Mouse (Mus musculus) fat pad, adult 2 months (tissue): ENCODE results near the gene Cdca4.

Experiments used
- DNase-seq: peaks from one replicate; pipeline ENCODE4 v3.0.0-alpha.2; 2011; ENCODE audit warnings: low read depth, low spot score; ENCODE audit errors: extremely low read depth

The Cdca4 gene

GRCm38 (mm10) chr12:112801864-112802846 lies 27.1 kb downstream of the Cdca4 start, which contains the start of gene Ahnak2:
Ahnak2 (minus strand) TSS chr12:112802657.
- no peak for DNase-seq

GRCm38 (mm10) chr12:112800476-112800875 lies 28.7 kb downstream of the Cdca4 start:
- DNase-seq: no peak

GRCm38 (mm10) chr12:112799237-112799970 lies 29.8 kb downstream of the Cdca4 start:
- DNase-seq: no peak

- DNase-seq: no peak
Observed at GRCm38 (mm10) chr12:112798716-112799115, 30.5 kb downstream of the Cdca4 start.

- no peak for DNase-seq
Observed at GRCm38 (mm10) chr12:112798332-112798681, 30.9 kb downstream of the Cdca4 start.

GRCm38 (mm10) chr12:112797672-112798331 lies 31.4 kb downstream of the Cdca4 start:
- DNase-seq: no peak

GRCm38 (mm10) chr12:112796551-112797510 lies 32.4 kb downstream of the Cdca4 start:
- DNase-seq: no peak

- DNase-seq: no peak
Observed at GRCm38 (mm10) chr12:112795466-112796104, 33.6 kb downstream of the Cdca4 start.

GRCm38 (mm10) chr12:112794998-112795397 lies 34.2 kb downstream of the Cdca4 start:
- no peak for DNase-seq

- DNase-seq: no peak
Observed at GRCm38 (mm10) chr12:112794356-112794816, 34.8 kb downstream of the Cdca4 start.

GRCm38 (mm10) chr12:112793601-112794355 lies 35.4 kb downstream of the Cdca4 start:
- no peak for DNase-seq

GRCm38 (mm10) chr12:112791026-112791425 lies 38.2 kb downstream of the Cdca4 start:
- no peak for DNase-seq

- no peak for DNase-seq
Observed at GRCm38 (mm10) chr12:112774481-112774880, 54.7 kb downstream of the Cdca4 start.

GRCm38 (mm10) chr12:112774026-112774425 lies 55.2 kb downstream of the Cdca4 start:
- DNase-seq: no peak

- DNase-seq: no peak
Observed at GRCm38 (mm10) chr12:112773366-112773765, 55.9 kb downstream of the Cdca4 start.

GRCm38 (mm10) chr12:112772306-112772705 lies 56.9 kb downstream of the Cdca4 start:
- DNase-seq: no peak

GRCm38 (mm10) chr12:112770396-112770795 lies 58.8 kb downstream of the Cdca4 start:
- no peak for DNase-seq
